In the genomic region with DNA sequence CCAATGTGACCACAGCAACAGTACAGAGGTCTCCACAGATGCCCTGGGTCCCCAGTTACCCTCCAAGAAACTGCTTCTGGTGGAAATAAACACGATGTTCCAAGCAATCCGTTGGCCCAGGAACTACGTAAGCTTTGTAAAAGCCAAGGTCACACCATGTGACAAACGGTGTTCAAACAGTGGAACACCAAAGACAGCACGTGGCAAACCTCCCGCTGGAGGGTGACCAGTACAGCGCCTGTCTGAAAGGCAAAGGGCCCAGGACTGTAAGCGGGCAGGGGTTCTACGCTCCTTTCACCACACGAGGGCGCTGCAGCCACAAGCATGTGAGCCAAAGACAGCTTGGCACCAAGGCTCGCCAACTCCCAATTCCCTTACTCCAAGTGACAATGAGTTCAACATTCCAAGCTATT, we compare ENCODE assay signal across 8 mouse cellular contexts. TPM values are rescaled to one million over a fixed set of nuclear protein-coding genes. Genes with fewer than 3 reads are reported as not detected.
DNase-seq lines count a peak whose midpoint lies in the region; ATAC-seq and TF ChIP-seq lines count a peak whose summit lies in the region.

No protein-coding gene starts in this region.

- peak overlapping the region; percentile 39 for H3K4me2 ChIP-seq in hindbrain, embryonic 15.5 days

- H3K36me3 ChIP-seq in hindbrain, embryonic 15.5 days: 0 out of 2 replicates have a peak, but pooled peaks cover 4% of the 10 kb centered on the region

- POLR2A ChIA-PET in Patski (lab: Charles Lee): interaction anchor here (1.3 kb wide), 1 partner anchor 17 kb away, joined by 3 read pairs; no protein-coding TSS in a partner anchor

- CTCF ChIA-PET in Patski (lab: Charles Lee): interaction anchor here (0.8 to 3.6 kb wide), 23 partner anchors 9 to 379 kb away, joined by 3 to 28 read pairs (median 5); a partner anchor contains a TSS

- peak; percentile 96 for ATAC-seq in Patski
- ATAC-seq in hindbrain, embryonic 15.5 days (ENCODE audit: low FRiP score, low read depth): peak; percentile 77

- peaks cover 22% of the 10 kb centered on the region for H3K4me1 ChIP-seq in hindbrain, embryonic 15.5 days (replicated peaks)

- no peaks in the 10 kb centered on the region for H3K9me3 ChIP-seq in hindbrain, embryonic 15.5 days

- H3K27ac ChIP-seq in hindbrain, embryonic 15.5 days (replicated peaks): no peak overlapping the region

- H3K9ac ChIP-seq in hindbrain, embryonic 15.5 days: no peak overlapping the region

- in situ Hi-C loops in Patski (cut with MboI; ENCODE audit: low pct_unique_long_range_greater_than_20kb): no loop called here

- TF ChIP-seq CTCF in Patski (IDR thresholded peaks at IDR 0.05): peak; percentile 85

- no peak overlapping the region for H3K4me3 ChIP-seq in hindbrain, embryonic 15.5 days

- no peak for DNase-seq in Patski (ENCODE audit: low read depth, low spot score)
- peak; percentile 86 to 92 for DNase-seq in cerebellum, postnatal 25 days
- peak; percentile 84 for DNase-seq in frontal cortex, postnatal 36 days (ENCODE audit: low spot score in 2 of 2)
- peak; percentile 83 to 85 for DNase-seq in layer of hippocampus, postnatal 36 days
- peak; percentile 90 to 93 for DNase-seq in lung, postnatal 4 days
- DNase-seq in retina, postnatal 7 days (ENCODE audit: low read depth, low spot score): peak; percentile 82
- peak; percentile 76 to 79 for DNase-seq in urinary bladder, adult 18-20 months (ENCODE audit: low spot score in 2 of 2)

- WGBS in hindbrain, embryonic 15.5 days: 4% methylated on average over 12 of the region's 12 CpGs

- no peaks in the 10 kb centered on the region for H3K27me3 ChIP-seq in Patski
- no peaks in the 10 kb centered on the region for H3K27me3 ChIP-seq in hindbrain, embryonic 15.5 days

RNA-seq across cellular contexts. Expression of a gene that starts 13.3 kb away (rescaled TPM):
- polyA plus RNA-seq in Patski (2021): not detected
- polyA plus RNA-seq in hindbrain, embryonic 15.5 days (2015; fragmentation: Nextera tagmentation; extraction: Ambion mirVana): 0.31 TPM in 1 of 2 replicates, not detected in the other
- total RNA-seq in layer of hippocampus, postnatal 36 days (2021): under 1 TPM in 1 of 2 experiments, not detected in 1; 0.25 TPM

RNA-seq across cellular contexts. Expression of a gene that starts 21.8 kb away (rescaled TPM):
- 251 TPM for polyA plus RNA-seq in Patski (2021)
- polyA plus RNA-seq in hindbrain, embryonic 15.5 days (2015; fragmentation: Nextera tagmentation; extraction: Ambion mirVana): 114 and 130 TPM in 2 replicates
- total RNA-seq in layer of hippocampus, postnatal 36 days (2021): 100 to 1,000 TPM; 103 to 110 TPM

RNA-seq across cellular contexts. Expression of a gene that starts 58.6 kb away (rescaled TPM):
- 0.17 TPM for polyA plus RNA-seq in Patski (2021)
- 0.99 and 1.2 TPM in 2 replicates for polyA plus RNA-seq in hindbrain, embryonic 15.5 days (2015; fragmentation: Nextera tagmentation; extraction: Ambion mirVana)
- total RNA-seq in layer of hippocampus, postnatal 36 days (2021): 1 to 10 TPM; 7.0 to 8.1 TPM
